Mouse (Mus musculus): ENCODE results near the gene Gstp3. TPM values are rescaled to one million over a fixed set of nuclear protein-coding genes. Genes with fewer than 3 reads are reported as not detected.

Gstp3 gene
- polyA plus RNA-seq, 1 experiment = 0.09 TPM

- Histone ChIP-seq H3K27me3 (ENCODE audit: control insufficient read depth, insufficient read depth, insufficient read length) (no peaks in the 10 kb centered on the region), H3ac (ENCODE audit: control insufficient read depth, insufficient read length, low read depth) (no peak overlapping the region), H3K4me3 (ENCODE audit: insufficient read depth, poor library complexity, severe bottlenecking) (no peak overlapping the region)
These were observed 35.5 kb upstream of the Gstp3 start for GRCm38 (mm10) chr19:4094774-4095303.

GRCm38 (mm10) chr19:4094348-4094747 lies 35.0 kb upstream of the Gstp3 start:
- Histone ChIP-seq H3ac (ENCODE audit: control insufficient read depth, insufficient read length, low read depth) (no peak overlapping the region), H3K27me3 (ENCODE audit: control insufficient read depth, insufficient read depth, insufficient read length) (no peaks in the 10 kb centered on the region), H3K79me2 (ENCODE audit: control insufficient read depth, insufficient read depth) (peaks cover 13% of the 10 kb centered on the region), H3K36me3 (ENCODE audit: control insufficient read depth, insufficient read depth) (no peaks in the 10 kb centered on the region), H3K4me3 (ENCODE audit: insufficient read depth, poor library complexity, severe bottlenecking) (no peak overlapping the region), H3K79me3 (ENCODE audit: low read depth) (no peaks in the 10 kb centered on the region)
- TF ChIP-seq MYOD1 (IDR thresholded peaks at IDR 0.05; ENCODE audit: control insufficient read depth, insufficient read length, low read depth) = peak; percentile 19
- TF ChIP-seq FOSL1 (IDR thresholded peaks at IDR 0.05; ENCODE audit: insufficient read depth, low read length, poor library complexity, severe bottlenecking) = no peak
- TF ChIP-seq MAX (IDR thresholded peaks at IDR 0.05) = no peak

More at GRCm38 (mm10) chr19:4094774-4095303, 35.5 kb upstream of the Gstp3 start:
- H3K36me3 ChIP-seq (ENCODE audit: control insufficient read depth, insufficient read depth) = no peaks in the 10 kb centered on the region
- H3K79me3 ChIP-seq (ENCODE audit: low read depth) = no peaks in the 10 kb centered on the region
- peaks cover 13% of the 10 kb centered on the region for H3K79me2 ChIP-seq (ENCODE audit: control insufficient read depth, insufficient read depth)
- no peak for TF ChIP-seq MAX (IDR thresholded peaks at IDR 0.05)
- TF ChIP-seq CTCF (IDR thresholded peaks at IDR 0.05; ENCODE audit: control insufficient read depth, insufficient read depth, insufficient read length) = no peak
- TF ChIP-seq CEBPB (IDR thresholded peaks at IDR 0.05; ENCODE audit: low read depth) = no peak
- no peak for TF ChIP-seq USF1 (IDR thresholded peaks at IDR 0.05; ENCODE audit: low read depth)
- TF ChIP-seq FOSL1 (IDR thresholded peaks at IDR 0.05; ENCODE audit: insufficient read depth, low read length, poor library complexity, severe bottlenecking) = no peak
- no peak for TF ChIP-seq MYOD1 (IDR thresholded peaks at IDR 0.05; ENCODE audit: control insufficient read depth, insufficient read length, low read depth)
- TF ChIP-seq MYOG (IDR thresholded peaks at IDR 0.05; ENCODE audit: control insufficient read depth, extremely low read depth, insufficient read length) = no peak

- H3K36me3 ChIP-seq (ENCODE audit: control insufficient read depth, insufficient read depth) = no peaks in the 10 kb centered on the region
- H3K79me3 ChIP-seq (ENCODE audit: low read depth) = no peaks in the 10 kb centered on the region
- TF ChIP-seq MAX (IDR thresholded peaks at IDR 0.05) (no peak), MYOD1 (IDR thresholded peaks at IDR 0.05; ENCODE audit: control insufficient read depth, insufficient read length, low read depth) (no peak), CTCF (IDR thresholded peaks at IDR 0.05; ENCODE audit: control insufficient read depth, insufficient read depth, insufficient read length) (no peak), MYOG (IDR thresholded peaks at IDR 0.05; ENCODE audit: control insufficient read depth, extremely low read depth, insufficient read length) (no peak), FOSL1 (IDR thresholded peaks at IDR 0.05; ENCODE audit: insufficient read depth, low read length, poor library complexity, severe bottlenecking) (no peak), USF1 (IDR thresholded peaks at IDR 0.05; ENCODE audit: low read depth) (no peak), CEBPB (IDR thresholded peaks at IDR 0.05; ENCODE audit: low read depth) (no peak)
- peaks cover 13% of the 10 kb centered on the region for H3K79me2 ChIP-seq (ENCODE audit: control insufficient read depth, insufficient read depth)
- H3K4me3 ChIP-seq (ENCODE audit: insufficient read depth, poor library complexity, severe bottlenecking) = no peak overlapping the region
- no peak overlapping the region for H3ac ChIP-seq (ENCODE audit: control insufficient read depth, insufficient read length, low read depth)
- no peaks in the 10 kb centered on the region for H3K27me3 ChIP-seq (ENCODE audit: control insufficient read depth, insufficient read depth, insufficient read length)
These were observed 34.4 kb upstream of the Gstp3 start for GRCm38 (mm10) chr19:4093772-4094171.

GRCm38 (mm10) chr19:4092750-4093149 lies 33.4 kb upstream of the Gstp3 start:
- Histone ChIP-seq H3K4me3 (ENCODE audit: insufficient read depth, poor library complexity, severe bottlenecking) (no peak overlapping the region), H3K36me3 (ENCODE audit: control insufficient read depth, insufficient read depth) (no peaks in the 10 kb centered on the region), H3K79me3 (ENCODE audit: low read depth) (no peaks in the 10 kb centered on the region), H3K79me2 (ENCODE audit: control insufficient read depth, insufficient read depth) (peaks cover 3% of the 10 kb centered on the region), H3K27me3 (ENCODE audit: control insufficient read depth, insufficient read depth, insufficient read length) (no peaks in the 10 kb centered on the region), H3ac (ENCODE audit: control insufficient read depth, insufficient read length, low read depth) (no peak overlapping the region)
- TF ChIP-seq MYOG (IDR thresholded peaks at IDR 0.05; ENCODE audit: control insufficient read depth, extremely low read depth, insufficient read length) = no peak
- TF ChIP-seq MYOD1 (IDR thresholded peaks at IDR 0.05; ENCODE audit: control insufficient read depth, insufficient read length, low read depth) = peak; percentile 89
- peak; percentile 11 for TF ChIP-seq MAX (IDR thresholded peaks at IDR 0.05)
- TF ChIP-seq CEBPB (IDR thresholded peaks at IDR 0.05; ENCODE audit: low read depth) = peak; percentile 97
- TF ChIP-seq FOSL1 (IDR thresholded peaks at IDR 0.05; ENCODE audit: insufficient read depth, low read length, poor library complexity, severe bottlenecking) = peak; percentile 30
- TF ChIP-seq USF1 (IDR thresholded peaks at IDR 0.05; ENCODE audit: low read depth) = no peak
- TF ChIP-seq CTCF (IDR thresholded peaks at IDR 0.05; ENCODE audit: control insufficient read depth, insufficient read depth, insufficient read length) = no peak

GRCm38 (mm10) chr19:4091383-4091782 lies 32.0 kb upstream of the Gstp3 start:
- Histone ChIP-seq H3ac (ENCODE audit: control insufficient read depth, insufficient read length, low read depth) (no peak overlapping the region), H3K36me3 (ENCODE audit: control insufficient read depth, insufficient read depth) (no peaks in the 10 kb centered on the region), H3K4me3 (ENCODE audit: insufficient read depth, poor library complexity, severe bottlenecking) (no peak overlapping the region), H3K79me2 (ENCODE audit: control insufficient read depth, insufficient read depth) (no peaks in the 10 kb centered on the region), H3K79me3 (ENCODE audit: low read depth) (no peaks in the 10 kb centered on the region), H3K27me3 (ENCODE audit: control insufficient read depth, insufficient read depth, insufficient read length) (no peaks in the 10 kb centered on the region)
- TF ChIP-seq MAX (IDR thresholded peaks at IDR 0.05) (no peak), USF1 (IDR thresholded peaks at IDR 0.05; ENCODE audit: low read depth) (no peak), MYOG (IDR thresholded peaks at IDR 0.05; ENCODE audit: control insufficient read depth, extremely low read depth, insufficient read length) (no peak), MYOD1 (IDR thresholded peaks at IDR 0.05; ENCODE audit: control insufficient read depth, insufficient read length, low read depth) (no peak), CTCF (IDR thresholded peaks at IDR 0.05; ENCODE audit: control insufficient read depth, insufficient read depth, insufficient read length) (no peak), FOSL1 (IDR thresholded peaks at IDR 0.05; ENCODE audit: insufficient read depth, low read length, poor library complexity, severe bottlenecking) (no peak), CEBPB (IDR thresholded peaks at IDR 0.05; ENCODE audit: low read depth) (no peak)

GRCm38 (mm10) chr19:4090446-4090845 lies 31.1 kb upstream of the Gstp3 start:
- H3K4me3 ChIP-seq (ENCODE audit: insufficient read depth, poor library complexity, severe bottlenecking) = no peak overlapping the region
- H3K79me2 ChIP-seq (ENCODE audit: control insufficient read depth, insufficient read depth) = no peaks in the 10 kb centered on the region
- H3K79me3 ChIP-seq (ENCODE audit: low read depth) = no peaks in the 10 kb centered on the region
- H3K36me3 ChIP-seq (ENCODE audit: control insufficient read depth, insufficient read depth) = no peaks in the 10 kb centered on the region
- no peak overlapping the region for H3ac ChIP-seq (ENCODE audit: control insufficient read depth, insufficient read length, low read depth)
- H3K27me3 ChIP-seq (ENCODE audit: control insufficient read depth, insufficient read depth, insufficient read length) = no peaks in the 10 kb centered on the region
- TF ChIP-seq MYOD1 (IDR thresholded peaks at IDR 0.05; ENCODE audit: control insufficient read depth, insufficient read length, low read depth) (peak; percentile 75), FOSL1 (IDR thresholded peaks at IDR 0.05; ENCODE audit: insufficient read depth, low read length, poor library complexity, severe bottlenecking) (peak; percentile 5), USF1 (IDR thresholded peaks at IDR 0.05; ENCODE audit: low read depth) (no peak), MYOG (IDR thresholded peaks at IDR 0.05; ENCODE audit: control insufficient read depth, extremely low read depth, insufficient read length) (no peak), MAX (IDR thresholded peaks at IDR 0.05) (peak; percentile 88)

Measured in C2C12 (cell line).